Mouse (Mus musculus) frontal cortex, postnatal 14 days (tissue): ENCODE measurements at regions not wholly inside any gene's neighbourhood (a gene's known extent, or its start where the extent isn't known, plus 50 kb on each side); places are given as distances from the start of the nearest gene placed in this dataset.
A peak's percentile ranks its signal among the peaks of the same experiment; 100 is the strongest.
"Not testable (repeated sequence)": the region's sequence is repeated elsewhere in the genome, so short reads cannot be mapped to it uniquely, and the experiment has no call there.

Source experiments
- DNase-seq, 2 experiments: peaks; one replicate each; pipeline ENCODE4 v3.0.0; 2022; ENCODE audit warnings: low spot score in 2 of 2

GRCm38 (mm10) chr17:85881636-85882170 lies 193.6 kb upstream of the Six2 start:
- DNase-seq: no peak

GRCm38 (mm10) chr17:85881046-85881445 lies 193.0 kb upstream of the Six2 start:
- DNase-seq: no peak

GRCm38 (mm10) chr17:85877426-85877825 lies 189.4 kb upstream of the Six2 start:
- no peak for DNase-seq

GRCm38 (mm10) chr17:85876853-85877252 lies 188.8 kb upstream of the Six2 start:
- DNase-seq: no peak

GRCm38 (mm10) chr17:85873853-85874586 lies 185.9 kb upstream of the Six2 start:
- no peak for DNase-seq

GRCm38 (mm10) chr17:85872903-85873413 lies 184.9 kb upstream of the Six2 start:
- DNase-seq: no peak

GRCm38 (mm10) chr17:85870406-85870805 lies 182.3 kb upstream of the Six2 start:
- no peak for DNase-seq

- DNase-seq: no peak
Observed at GRCm38 (mm10) chr17:85869179-85869578, 181.1 kb upstream of the Six2 start.

GRCm38 (mm10) chr17:85867945-85868616 lies 180.0 kb upstream of the Six2 start:
- no peak for DNase-seq

- no peak for DNase-seq
Observed at GRCm38 (mm10) chr17:85866581-85866980, 178.5 kb upstream of the Six2 start.

GRCm38 (mm10) chr17:85865940-85866339 lies 177.9 kb upstream of the Six2 start:
- no peak for DNase-seq

- no peak for DNase-seq
Observed at GRCm38 (mm10) chr17:85861328-85861727, 173.3 kb upstream of the Six2 start.

- no peak for DNase-seq
Observed at GRCm38 (mm10) chr17:85860797-85861196, 172.7 kb upstream of the Six2 start.

GRCm38 (mm10) chr17:85859926-85860707 lies 172.0 kb upstream of the Six2 start:
- DNase-seq: no peak

- no peak for DNase-seq
Observed at GRCm38 (mm10) chr17:85858516-85858915, 170.4 kb upstream of the Six2 start.

- peak; percentile 12 to 25 for DNase-seq
Observed at GRCm38 (mm10) chr17:85857705-85858472, 169.8 kb upstream of the Six2 start.

- DNase-seq: not testable (repeated sequence)
Observed at GRCm38 (mm10) chr17:85856894-85857293, 168.8 kb upstream of the Six2 start.

GRCm38 (mm10) chr17:85853156-85853555 lies 165.1 kb upstream of the Six2 start:
- DNase-seq: no peak

- DNase-seq: no peak
Observed at GRCm38 (mm10) chr17:85848526-85848925, 160.5 kb upstream of the Six2 start.

GRCm38 (mm10) chr17:85847756-85848155 lies 159.7 kb upstream of the Six2 start:
- no peak for DNase-seq

GRCm38 (mm10) chr17:85845059-85845458 lies 157.0 kb upstream of the Six2 start:
- DNase-seq: no peak
